Mouse (Mus musculus): ENCODE measurements around the gene Tsg101.

DNA sequence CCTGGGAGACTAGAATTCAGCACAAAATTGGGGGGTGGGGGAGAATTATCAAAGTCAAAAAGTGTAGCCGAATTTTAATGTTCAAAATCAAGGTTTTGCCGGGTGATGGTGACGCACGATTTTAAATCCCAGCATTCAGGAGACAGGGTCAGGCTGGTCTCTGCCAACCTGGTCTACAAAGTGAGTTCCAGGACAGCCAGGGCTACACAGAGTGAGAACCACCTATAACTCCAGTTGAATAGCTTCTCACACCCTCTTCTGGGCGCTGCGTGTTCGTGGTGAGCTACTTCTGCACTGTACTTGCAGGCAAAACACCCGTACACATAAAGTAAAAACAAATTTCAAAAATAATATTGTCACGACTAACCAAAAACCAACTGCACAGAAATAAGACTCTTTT lies 39.1 kb upstream of the Tsg101 start:
- TF ChIP-seq MAX (IDR thresholded peaks at IDR 0.05; ENCODE audit: low read depth) (no peak), POLR2A (IDR thresholded peaks at IDR 0.05; ENCODE audit: insufficient read length, low read depth) (no peak), CEBPB (IDR thresholded peaks at IDR 0.05; ENCODE audit: insufficient read depth, poor library complexity, severe bottlenecking) (no peak), MYOG (IDR thresholded peaks at IDR 0.05; ENCODE audit: control insufficient read depth in 1 of 3, insufficient read depth in 1 of 3, insufficient read length in 2 of 3, low read depth in 2 of 3) (no peak), REST (IDR thresholded peaks at IDR 0.05; ENCODE audit: insufficient read depth, insufficient read length) (no peak), E2F4 (IDR thresholded peaks at IDR 0.05; ENCODE audit: insufficient read depth) (no peak), MYOD1 (IDR thresholded peaks at IDR 0.05; ENCODE audit: control insufficient read depth in 1 of 3, insufficient read length in 2 of 3, low read depth in 2 of 3) (no peak), POLR2AphosphoS2 (IDR thresholded peaks at IDR 0.05; ENCODE audit: insufficient read length, low read depth) (no peak), TCF12 (IDR thresholded peaks at IDR 0.05; ENCODE audit: insufficient read depth, poor library complexity, severe bottlenecking) (no peak), USF1 (IDR thresholded peaks at IDR 0.05; ENCODE audit: low read depth) (no peak)
